Mouse (Mus musculus): ENCODE data around the gene 2010111I01Rik. TPM values are rescaled to one million over a fixed set of nuclear protein-coding genes. Genes with fewer than 3 reads are reported as not detected.

Gene 2010111I01Rik
- polyA plus RNA-seq, 1 experiment from 2014 or later = 16.3 TPM

- no peak for ATAC-seq (ENCODE audit: low read depth)
- H3K4me3 ChIP-seq (ENCODE audit: low read depth, low read length) = no peak overlapping the region
- 0 out of 2 replicates have a peak, but pooled peaks cover 4% of the 10 kb centered on the region for H3K36me3 ChIP-seq (ENCODE audit: control insufficient read depth, insufficient read depth)
- no peak overlapping the region for H3K4me2 ChIP-seq (ENCODE audit: low read depth, low read length)
- no peaks in the 10 kb centered on the region for H3K9me3 ChIP-seq (replicated peaks; ENCODE audit: control insufficient read depth, low read length)
- H3K27me3 ChIP-seq (ENCODE audit: control insufficient read depth, insufficient read depth, low read depth, low read length) = no peaks in the 10 kb centered on the region
- peaks cover 8% of the 10 kb centered on the region for H3K4me1 ChIP-seq (ENCODE audit: control insufficient read depth, low read depth, low read length)
- no peak overlapping the region for H3K9ac ChIP-seq (ENCODE audit: low read depth, low read length)
- H3K27ac ChIP-seq (ENCODE audit: low read length) = no peak overlapping the region
These were observed 318.5 kb downstream of the 2010111I01Rik start for GRCm38 (mm10) chr13:63283236-63283635.

GRCm38 (mm10) chr13:63284748-63285147 is 320.1 kb downstream of the 2010111I01Rik start:
- Histone ChIP-seq H3K4me3 (ENCODE audit: low read depth, low read length) (no peak overlapping the region), H3K9ac (ENCODE audit: low read depth, low read length) (no peak overlapping the region), H3K4me2 (ENCODE audit: low read depth, low read length) (no peak overlapping the region), H3K27ac (ENCODE audit: low read length) (no peak overlapping the region), H3K9me3 (replicated peaks; ENCODE audit: control insufficient read depth, low read length) (no peaks in the 10 kb centered on the region), H3K4me1 (ENCODE audit: control insufficient read depth, low read depth, low read length) (no peaks in the 10 kb centered on the region), H3K27me3 (ENCODE audit: control insufficient read depth, insufficient read depth, low read depth, low read length) (no peaks in the 10 kb centered on the region), H3K36me3 (ENCODE audit: control insufficient read depth, insufficient read depth) (0 out of 2 replicates have a peak, but pooled peaks cover 4% of the 10 kb centered on the region)
- ATAC-seq (ENCODE audit: low read depth) = no peak
- WGBS (ENCODE audit: insufficient replicate concordance) = 78% methylated on average over 3 of the region's 3 CpGs

- 64% methylated on average over 11 of the region's 11 CpGs for WGBS (ENCODE audit: insufficient replicate concordance)
- Histone ChIP-seq H3K4me1 (ENCODE audit: control insufficient read depth, low read depth, low read length) (no peaks in the 10 kb centered on the region), H3K4me2 (ENCODE audit: low read depth, low read length) (no peak overlapping the region), H3K27ac (ENCODE audit: low read length) (no peak overlapping the region), H3K4me3 (ENCODE audit: low read depth, low read length) (no peak overlapping the region), H3K27me3 (ENCODE audit: control insufficient read depth, insufficient read depth, low read depth, low read length) (no peaks in the 10 kb centered on the region), H3K9me3 (replicated peaks; ENCODE audit: control insufficient read depth, low read length) (no peaks in the 10 kb centered on the region), H3K36me3 (ENCODE audit: control insufficient read depth, insufficient read depth) (0 out of 2 replicates have a peak, but pooled peaks cover 4% of the 10 kb centered on the region), H3K9ac (ENCODE audit: low read depth, low read length) (no peak overlapping the region)
- no peak for ATAC-seq (ENCODE audit: low read depth)
These were observed 321.9 kb downstream of the 2010111I01Rik start for GRCm38 (mm10) chr13:63286483-63287102.

- H3K27ac ChIP-seq (ENCODE audit: low read length) = no peak overlapping the region
- H3K4me1 ChIP-seq (ENCODE audit: control insufficient read depth, low read depth, low read length) = no peaks in the 10 kb centered on the region
- 62% methylated on average over 4 of the region's 4 CpGs for WGBS (ENCODE audit: insufficient replicate concordance)
- ATAC-seq (ENCODE audit: low read depth) = no peak
- no peak overlapping the region for H3K4me3 ChIP-seq (ENCODE audit: low read depth, low read length)
- no peaks in the 10 kb centered on the region for H3K9me3 ChIP-seq (replicated peaks; ENCODE audit: control insufficient read depth, low read length)
- no peak overlapping the region for H3K9ac ChIP-seq (ENCODE audit: low read depth, low read length)
- no peak overlapping the region for H3K4me2 ChIP-seq (ENCODE audit: low read depth, low read length)
- no peaks in the 10 kb centered on the region for H3K36me3 ChIP-seq (ENCODE audit: control insufficient read depth, insufficient read depth)
- no peaks in the 10 kb centered on the region for H3K27me3 ChIP-seq (ENCODE audit: control insufficient read depth, insufficient read depth, low read depth, low read length)
These were observed 324.5 kb downstream of the 2010111I01Rik start for GRCm38 (mm10) chr13:63289152-63289551.

- no peak for ATAC-seq (ENCODE audit: low read depth)
- Histone ChIP-seq H3K4me3 (ENCODE audit: low read depth, low read length) (no peak overlapping the region), H3K9me3 (replicated peaks; ENCODE audit: control insufficient read depth, low read length) (no peaks in the 10 kb centered on the region), H3K4me2 (ENCODE audit: low read depth, low read length) (no peak overlapping the region), H3K36me3 (ENCODE audit: control insufficient read depth, insufficient read depth) (no peaks in the 10 kb centered on the region), H3K4me1 (ENCODE audit: control insufficient read depth, low read depth, low read length) (peaks cover 4% of the 10 kb centered on the region; the same call in 1 of the 2 replicates), H3K27me3 (ENCODE audit: control insufficient read depth, insufficient read depth, low read depth, low read length) (no peaks in the 10 kb centered on the region), H3K9ac (ENCODE audit: low read depth, low read length) (no peak overlapping the region), H3K27ac (ENCODE audit: low read length) (no peak overlapping the region)
- 79% methylated on average over 5 of the region's 5 CpGs for WGBS (ENCODE audit: insufficient replicate concordance)
These were observed 325.0 kb downstream of the 2010111I01Rik start for GRCm38 (mm10) chr13:63289687-63290086.

GRCm38 (mm10) chr13:63290126-63290525 is 325.4 kb downstream of the 2010111I01Rik start:
- Histone ChIP-seq H3K4me2 (ENCODE audit: low read depth, low read length) (no peak overlapping the region), H3K27me3 (ENCODE audit: control insufficient read depth, insufficient read depth, low read depth, low read length) (no peaks in the 10 kb centered on the region), H3K9ac (ENCODE audit: low read depth, low read length) (no peak overlapping the region), H3K4me1 (ENCODE audit: control insufficient read depth, low read depth, low read length) (peaks cover 7% of the 10 kb centered on the region), H3K27ac (ENCODE audit: low read length) (no peak overlapping the region), H3K4me3 (ENCODE audit: low read depth, low read length) (no peak overlapping the region), H3K9me3 (replicated peaks; ENCODE audit: control insufficient read depth, low read length) (no peaks in the 10 kb centered on the region), H3K36me3 (ENCODE audit: control insufficient read depth, insufficient read depth) (no peaks in the 10 kb centered on the region)
- ATAC-seq (ENCODE audit: low read depth) = no peak
- 77% methylated on average over 4 of the region's 4 CpGs for WGBS (ENCODE audit: insufficient replicate concordance)

GRCm38 (mm10) chr13:63291016-63291415 is 326.3 kb downstream of the 2010111I01Rik start:
- no peak overlapping the region for H3K9ac ChIP-seq (ENCODE audit: low read depth, low read length)
- no peaks in the 10 kb centered on the region for H3K36me3 ChIP-seq (ENCODE audit: control insufficient read depth, insufficient read depth)
- H3K9me3 ChIP-seq (replicated peaks; ENCODE audit: control insufficient read depth, low read length) = no peaks in the 10 kb centered on the region
- no peak for ATAC-seq (ENCODE audit: low read depth)
- H3K4me2 ChIP-seq (ENCODE audit: low read depth, low read length) = no peak overlapping the region
- H3K27me3 ChIP-seq (ENCODE audit: control insufficient read depth, insufficient read depth, low read depth, low read length) = no peaks in the 10 kb centered on the region
- 75% methylated on average over 6 of the region's 6 CpGs for WGBS (ENCODE audit: insufficient replicate concordance)
- H3K4me1 ChIP-seq (ENCODE audit: control insufficient read depth, low read depth, low read length) = peaks cover 7% of the 10 kb centered on the region
- H3K27ac ChIP-seq (ENCODE audit: low read length) = no peak overlapping the region
- no peak overlapping the region for H3K4me3 ChIP-seq (ENCODE audit: low read depth, low read length)

- Histone ChIP-seq H3K27me3 (ENCODE audit: control insufficient read depth, insufficient read depth, low read depth, low read length) (no peaks in the 10 kb centered on the region), H3K27ac (ENCODE audit: low read length) (peak overlapping the region; percentile 39; the same call in 1 of the 2 replicates)
- no peak for ATAC-seq (ENCODE audit: low read depth)
These were observed 329.0 kb downstream of the 2010111I01Rik start for GRCm38 (mm10) chr13:63293647-63294046.

GRCm38 (mm10) chr13:63294359-63295193 is 329.9 kb downstream of the 2010111I01Rik start:
- no peak overlapping the region for H3K4me2 ChIP-seq (ENCODE audit: low read depth, low read length)
- H3K4me1 ChIP-seq (ENCODE audit: control insufficient read depth, low read depth, low read length) = peaks cover 7% of the 10 kb centered on the region
- H3K9me3 ChIP-seq (replicated peaks; ENCODE audit: control insufficient read depth, low read length) = no peaks in the 10 kb centered on the region
- ATAC-seq (ENCODE audit: low read depth) = peak; percentile 80
- H3K27ac ChIP-seq (ENCODE audit: low read length) = peak overlapping the region; percentile 39; the same call in 1 of the 2 replicates
- no peaks in the 10 kb centered on the region for H3K27me3 ChIP-seq (ENCODE audit: control insufficient read depth, insufficient read depth, low read depth, low read length)
- WGBS (ENCODE audit: insufficient replicate concordance) = 58% methylated on average over 15 of the region's 15 CpGs
- H3K36me3 ChIP-seq (ENCODE audit: control insufficient read depth, insufficient read depth) = peaks cover 4% of the 10 kb centered on the region
- H3K4me3 ChIP-seq (ENCODE audit: low read depth, low read length) = no peak overlapping the region
- H3K9ac ChIP-seq (ENCODE audit: low read depth, low read length) = no peak overlapping the region

More at GRCm38 (mm10) chr13:63293647-63294046, 329.0 kb downstream of the 2010111I01Rik start:
- H3K9ac ChIP-seq (ENCODE audit: low read depth, low read length) = no peak overlapping the region
- no peaks in the 10 kb centered on the region for H3K9me3 ChIP-seq (replicated peaks; ENCODE audit: control insufficient read depth, low read length)
- peaks cover 4% of the 10 kb centered on the region for H3K36me3 ChIP-seq (ENCODE audit: control insufficient read depth, insufficient read depth)
- WGBS (ENCODE audit: insufficient replicate concordance) = 80% methylated on average over 3 of the region's 3 CpGs
- no peak overlapping the region for H3K4me2 ChIP-seq (ENCODE audit: low read depth, low read length)
- H3K4me1 ChIP-seq (ENCODE audit: control insufficient read depth, low read depth, low read length) = peaks cover 7% of the 10 kb centered on the region
- H3K4me3 ChIP-seq (ENCODE audit: low read depth, low read length) = no peak overlapping the region
